Mouse (Mus musculus): ENCODE results near the gene St14.

St14 gene

GRCm38 (mm10) chr9:31086085-31086753 is 45.4 kb downstream of the St14 start:
- CTCF ChIA-PET, result interaction anchor here (0.7 kb wide), 1 partner anchor 15 kb away, joined by 7 read pairs; no protein-coding TSS in a partner anchor

GRCm38 (mm10) chr9:31085556-31085955 is 46.1 kb downstream of the St14 start:
- CTCF ChIA-PET, result interaction anchor here (0.7 kb wide), 1 partner anchor 14 kb away, joined by 7 read pairs; no protein-coding TSS in a partner anchor

DNA sequence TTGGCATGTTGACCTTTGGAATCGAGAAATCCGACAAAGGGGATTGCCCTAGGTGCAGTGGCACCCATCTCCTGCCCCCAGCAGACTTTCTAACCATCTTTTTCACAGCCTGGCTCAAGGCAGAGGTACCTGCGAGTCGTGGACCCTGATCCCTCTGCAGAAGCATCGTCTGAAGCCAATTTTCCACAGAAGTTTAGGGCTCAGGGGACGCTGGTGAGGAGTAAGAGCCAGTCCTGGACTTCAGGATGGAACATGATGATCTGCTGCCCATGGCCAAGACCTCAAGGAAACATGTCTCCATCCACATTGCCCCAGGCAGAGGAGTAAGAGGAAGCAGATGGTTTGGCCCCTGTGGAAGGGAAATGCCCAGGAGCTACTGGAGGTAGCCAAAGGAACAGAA is 48.9 kb downstream of the St14 start:
- CTCF ChIA-PET, result no interaction called here

- CTCF ChIA-PET, result interaction anchor here (0.7 kb wide), 1 partner anchor 551 kb away, joined by 5 read pairs; no protein-coding TSS in a partner anchor
Measured at GRCm38 (mm10) chr9:31082054-31082666, 49.5 kb downstream of the St14 start.

GRCm38 (mm10) chr9:31080726-31081125 is 50.9 kb downstream of the St14 start:
- CTCF ChIA-PET, result no interaction called here

DNA sequence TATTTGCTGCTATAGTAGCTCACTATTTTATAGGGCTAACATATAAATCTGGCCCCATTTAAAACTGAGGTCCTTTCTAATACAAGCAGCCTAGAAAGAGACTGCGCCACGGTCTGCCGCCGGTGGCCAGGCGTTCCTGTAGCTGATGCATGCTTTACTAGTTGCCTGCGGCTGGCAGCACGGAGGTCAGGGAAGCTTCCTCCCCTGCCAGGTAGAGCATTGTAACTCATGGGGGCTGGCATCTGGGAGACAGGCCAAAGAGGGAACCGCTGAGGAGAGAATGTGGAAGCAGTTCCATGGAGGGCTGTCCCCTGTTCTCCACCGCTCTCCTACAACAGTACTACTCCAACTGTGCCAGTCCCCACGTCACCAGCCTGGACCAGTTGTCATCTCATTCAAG is 56.8 kb downstream of the St14 start:
- CTCF ChIA-PET, result no interaction called here

- CTCF ChIA-PET, result no interaction called here
Measured at GRCm38 (mm10) chr9:31073797-31074196, 57.9 kb downstream of the St14 start.

DNA sequence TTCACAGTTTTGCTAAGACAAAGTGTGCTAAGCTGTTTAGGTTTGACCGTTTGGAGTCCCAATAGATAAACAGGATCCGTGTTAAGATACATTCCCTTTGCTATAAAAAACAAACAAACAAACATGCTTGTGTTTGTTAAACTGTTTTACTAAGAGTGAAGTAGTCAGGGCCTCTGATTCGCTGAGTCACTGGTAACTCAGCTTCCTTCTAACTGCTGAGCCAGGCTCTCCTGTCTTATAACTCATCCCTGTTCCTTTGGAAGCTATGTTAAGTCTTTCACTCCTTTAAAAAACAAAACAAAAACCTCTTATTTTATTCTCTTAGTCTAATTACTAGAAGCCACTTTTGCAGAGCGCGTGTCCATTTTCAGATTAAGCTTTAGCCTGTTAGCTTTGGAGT is 59.4 kb downstream of the St14 start:
- CTCF ChIA-PET, result no interaction called here

- CTCF ChIA-PET, result interaction anchor here (1.1 kb wide), 1 partner anchor 15 kb away, joined by 7 read pairs; no protein-coding TSS in a partner anchor
Measured at GRCm38 (mm10) chr9:31070706-31071105, 60.9 kb downstream of the St14 start.

DNA sequence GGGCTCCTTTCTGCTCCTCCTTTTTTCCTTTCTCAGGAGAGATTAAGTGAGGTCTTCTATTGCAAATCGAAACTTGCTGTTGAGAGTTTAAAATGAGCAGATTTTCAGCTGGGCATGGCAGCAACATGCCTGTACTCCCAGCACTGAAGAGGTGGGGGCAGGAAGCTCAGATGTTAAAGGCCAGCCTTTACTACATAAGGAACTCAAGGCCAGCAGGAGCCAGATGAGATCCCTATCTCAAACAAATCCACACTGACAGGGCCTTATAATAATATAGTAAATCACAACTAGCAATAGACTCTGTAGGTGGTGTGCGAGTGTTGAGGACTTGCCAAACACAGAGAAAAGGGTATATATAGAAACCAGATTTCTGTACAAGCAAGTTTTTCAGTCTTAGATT is 72.9 kb downstream of the St14 start:
- CTCF ChIA-PET, result no interaction called here

- CTCF ChIA-PET, result interaction anchor here (0.5 kb wide), 2 partner anchors 16 to 484 kb away, joined by 3 to 6 read pairs; no protein-coding TSS in a partner anchor
Measured at GRCm38 (mm10) chr9:31051509-31051908, 80.1 kb downstream of the St14 start.

GRCm38 (mm10) chr9:31050208-31050607 is 81.4 kb downstream of the St14 start:
- CTCF ChIA-PET, result no interaction called here

All from spleen, embryonic (tissue).